Mouse (Mus musculus) testis, postnatal 14 days (tissue): Measurements from ENCODE around the gene Ly6g6d.
"Not testable (repeated sequence)": the region's sequence is repeated elsewhere in the genome, so short reads cannot be mapped to it uniquely, and the experiment has no call there.

ENCODE experiments used
- DNase-seq: peaks from one replicate; pipeline ENCODE4 v3.0.0; 2021; ENCODE audit warnings: low spot score

Ly6g6d gene

GRCm38 (mm10) chr17:35077786-35078233, at the start of gene Ly6g6d:
Ly6g6d (minus strand) TSS chr17:35078065.
- DNase-seq = no peak

GRCm38 (mm10) chr17:35127017-35127416, 49.2 kb upstream of the Ly6g6d start:
- no peak for DNase-seq

- peak; percentile 76 for DNase-seq
These were observed 48.3 kb upstream of the Ly6g6d start, which contains the start of gene D17H6S53E for GRCm38 (mm10) chr17:35126206-35126611. D17H6S53E (plus strand) TSS chr17:35126373.

- DNase-seq = no peak
These were observed 47.7 kb upstream of the Ly6g6d start for GRCm38 (mm10) chr17:35125578-35125977.

GRCm38 (mm10) chr17:35125081-35125480, 47.2 kb upstream of the Ly6g6d start:
- DNase-seq = no peak

GRCm38 (mm10) chr17:35124261-35124896, 46.5 kb upstream of the Ly6g6d start:
- DNase-seq = not testable (repeated sequence)

GRCm38 (mm10) chr17:35123287-35123686, 45.4 kb upstream of the Ly6g6d start:
- not testable (repeated sequence) for DNase-seq

- peak; percentile 61 for DNase-seq
These were observed 44.0 kb upstream of the Ly6g6d start, which contains the start of gene Csnk2b for GRCm38 (mm10) chr17:35121871-35122303. Csnk2b (minus strand) TSS chr17:35122053.

- DNase-seq = peak; percentile 99
These were observed 43.4 kb upstream of the Ly6g6d start, which contains the start of gene Gpank1 for GRCm38 (mm10) chr17:35121143-35121799. Gpank1 (plus strand) TSS chr17:35121455.

GRCm38 (mm10) chr17:35120745-35121142, 42.9 kb upstream of the Ly6g6d start:
- peak; percentile 66 for DNase-seq

GRCm38 (mm10) chr17:35115046-35116019, 37.5 kb upstream of the Ly6g6d start, which contains the start of gene Ly6g5b:
Ly6g5b (minus strand) TSS chr17:35115428.
- no peak for DNase-seq

GRCm38 (mm10) chr17:35111774-35112173, 33.9 kb upstream of the Ly6g6d start:
- DNase-seq = no peak

GRCm38 (mm10) chr17:35108097-35108496, 30.2 kb upstream of the Ly6g6d start, which contains the start of gene Ly6g5c:
Ly6g5c (plus strand) TSS chr17:35108279.
- no peak for DNase-seq

GRCm38 (mm10) chr17:35106522-35106921, 28.7 kb upstream of the Ly6g6d start:
- no peak for DNase-seq

- no peak for DNase-seq
These were observed 28.0 kb upstream of the Ly6g6d start for GRCm38 (mm10) chr17:35105740-35106389.

GRCm38 (mm10) chr17:35104754-35105153, 26.9 kb upstream of the Ly6g6d start:
- DNase-seq = no peak

- no peak for DNase-seq
These were observed 26.2 kb upstream of the Ly6g6d start for GRCm38 (mm10) chr17:35104079-35104478.

- DNase-seq = no peak
These were observed 25.4 kb upstream of the Ly6g6d start for GRCm38 (mm10) chr17:35103221-35103690.

GRCm38 (mm10) chr17:35102299-35102698, 24.4 kb upstream of the Ly6g6d start:
- DNase-seq = no peak

- DNase-seq = no peak
These were observed 23.3 kb upstream of the Ly6g6d start for GRCm38 (mm10) chr17:35101161-35101560.

GRCm38 (mm10) chr17:35100196-35100765, 22.4 kb upstream of the Ly6g6d start:
- DNase-seq = no peak
